Mouse (Mus musculus) Patski (cell line): Measurements from ENCODE around the gene Sema3f. TPM values are rescaled to one million over a fixed set of nuclear protein-coding genes. Genes with fewer than 3 reads are reported as not detected.

Experiments
- ATAC-seq: fragments of 100-300 bp; one replicate; pipeline ENCODE4 v1.8.0; 2021
- CTCF ChIA-PET: fragments of 350-600 bp; sonication (Branson Sonifier 250); formaldehyde crosslinking; loops from one replicate; lab custom pipeline; 2022; ENCODE audit warnings: inconsistent platforms; lab: Charles Lee
- POLR2A ChIA-PET: fragments of 350-600 bp; sonication (Branson Sonifier 250); formaldehyde crosslinking; loops from one replicate; lab custom pipeline; 2022; ENCODE audit warnings: antibody characterized with exemption, inconsistent platforms; lab: Charles Lee
- DNase-seq: peaks from one replicate; pipeline ENCODE4 v3.0.0-alpha.2; 2011; ENCODE audit warnings: low read depth, low spot score
- H3K27me3 ChIP-seq: fragments of 371-371 bp; one replicate; pipeline ENCODE4 v1.5.1; 2021
- CTCF ChIP-seq: fragments of 100-300 bp; IDR thresholded peaks from one replicate; pipeline ENCODE4 v1.5.1; 2021
- in situ Hi-C: fragments of 300-500 bp; cut with MboI; formaldehyde crosslinking; loops from 3 replicates; pipeline ENCODE4 v1.11.1; 2018; ENCODE audit warnings: low pct_unique_long_range_greater_than_20kb, mixed read lengths
- polyA plus RNA-seq: library from polyadenylated mRNA; unstranded; gene quantifications from one replicate; pipeline ENCODE4 v1.2.3, GENCODE M21; 2021

Sema3f gene
- polyA plus RNA-seq, 1 experiment from 2014 or later: 272 TPM

DNA sequence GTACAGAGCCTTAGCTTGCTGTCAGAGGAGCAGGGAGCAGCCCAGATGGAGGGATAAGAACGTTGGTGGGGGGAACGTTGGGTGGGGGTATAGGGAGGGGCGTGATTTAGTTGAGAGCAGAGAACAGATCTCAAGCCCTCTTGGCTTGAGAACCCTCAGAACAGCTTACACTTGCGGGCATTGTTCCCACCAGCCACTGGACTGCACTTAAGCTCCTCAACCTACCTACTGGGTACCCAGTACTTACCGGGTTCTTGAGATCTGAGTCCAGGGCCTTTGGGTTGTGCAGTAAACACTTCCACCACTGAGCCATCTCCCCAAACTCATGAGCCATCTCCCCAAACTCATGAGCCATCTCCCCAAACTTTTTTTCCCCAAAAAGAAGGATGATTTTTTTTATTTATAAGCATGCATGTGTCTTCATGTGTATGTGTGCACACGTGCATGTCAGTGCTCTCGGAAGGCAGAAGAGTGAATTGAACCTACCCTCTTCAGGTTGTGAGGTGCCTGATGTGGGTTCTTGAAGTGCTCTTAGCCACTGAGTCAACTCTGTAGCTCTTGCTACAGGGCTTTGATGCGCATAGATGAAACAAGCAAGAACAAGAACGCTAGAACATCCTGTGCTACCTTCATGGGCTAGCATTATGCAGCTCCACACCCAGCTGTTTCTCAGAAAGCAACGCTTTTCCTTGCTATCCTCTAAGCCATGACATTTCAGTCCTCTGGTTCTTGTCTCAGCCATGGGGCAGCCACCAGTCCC lies 8.7 kb upstream of the Sema3f start:
- no peak for DNase-seq
- ChIA-PET POLR2A (no interaction called here), CTCF (interaction anchor here (1.3 kb wide), 1 partner anchor 19 kb away, joined by 3 read pairs; no protein-coding TSS in a partner anchor)
- H3K27me3 ChIP-seq: no peaks in the 10 kb centered on the region
- no peak for TF ChIP-seq CTCF
- ATAC-seq: no peak
- in situ Hi-C loops: loop anchor here (25.0 kb wide), 1 partner anchor 407 kb away; no protein-coding TSS in a partner anchor

DNA sequence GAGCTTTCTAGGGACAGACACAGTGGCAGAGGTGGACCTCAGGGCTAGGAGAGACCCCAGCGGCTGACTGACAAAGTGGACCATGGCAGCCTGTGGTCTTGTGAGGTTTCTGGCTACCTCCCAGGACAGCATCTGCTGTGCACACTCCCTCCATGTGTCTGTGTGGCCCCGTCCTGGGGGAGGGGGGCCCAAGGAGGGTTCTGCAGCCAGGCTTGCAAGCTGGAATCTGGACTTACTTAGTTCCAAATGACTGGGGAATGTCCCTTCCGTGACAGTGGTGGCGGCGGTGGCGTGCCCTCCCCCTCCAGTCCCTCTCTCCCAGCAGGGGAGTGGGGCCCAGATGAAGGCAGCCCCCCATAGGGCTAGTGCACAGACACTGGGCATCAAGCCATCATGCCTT lies 6.7 kb upstream of the Sema3f start:
- DNase-seq: no peak
- in situ Hi-C loops: loop anchor here (25.0 kb wide), 1 partner anchor 405 kb away; no protein-coding TSS in a partner anchor
- TF ChIP-seq CTCF: no peak
- ChIA-PET CTCF (interaction anchor here (0.9 to 1.9 kb wide), 3 partner anchors 18 to 71 kb away, joined by 4 to 6 read pairs (median 4); no protein-coding TSS in a partner anchor), POLR2A (interaction anchor here (1.3 kb wide), 1 partner anchor 17 kb away, joined by 4 read pairs; no protein-coding TSS in a partner anchor)
- H3K27me3 ChIP-seq: no peaks in the 10 kb centered on the region
- no peak for ATAC-seq

DNA sequence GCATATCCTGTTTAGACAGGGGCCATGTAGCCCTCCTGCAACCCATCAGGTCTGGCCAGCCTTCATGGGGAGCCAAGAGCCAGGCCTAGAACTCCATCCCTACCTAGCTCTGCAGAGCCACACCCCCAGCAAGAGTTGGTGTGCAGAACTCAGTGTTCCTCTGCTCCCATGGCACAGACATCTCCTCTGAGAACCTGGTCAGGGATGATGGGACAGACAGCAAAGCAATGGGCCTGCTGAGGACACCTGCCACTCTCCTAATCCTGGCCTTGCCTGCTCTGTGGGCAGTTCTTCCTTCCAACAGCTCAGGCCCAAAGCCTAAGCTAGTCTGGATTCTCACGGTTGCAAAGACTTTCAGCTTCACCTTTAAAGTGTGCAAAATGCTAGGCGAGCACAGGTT lies 5.4 kb upstream of the Sema3f start:
- no peaks in the 10 kb centered on the region for H3K27me3 ChIP-seq
- ATAC-seq (no peak), DNase-seq (no peak)
- ChIA-PET POLR2A (interaction anchor here (0.7 to 2.9 kb wide), 6 partner anchors 8 to 400 kb away, joined by 3 to 12 read pairs (median 5); no protein-coding TSS in a partner anchor), CTCF (interaction anchor here (0.9 to 3.6 kb wide), 6 partner anchors 10 to 22 kb away, joined by 3 to 27 read pairs (median 4); no protein-coding TSS in a partner anchor)
- in situ Hi-C loops: loop anchor here (25.0 kb wide), 1 partner anchor 403 kb away; no protein-coding TSS in a partner anchor
- no peak for TF ChIP-seq CTCF

DNA sequence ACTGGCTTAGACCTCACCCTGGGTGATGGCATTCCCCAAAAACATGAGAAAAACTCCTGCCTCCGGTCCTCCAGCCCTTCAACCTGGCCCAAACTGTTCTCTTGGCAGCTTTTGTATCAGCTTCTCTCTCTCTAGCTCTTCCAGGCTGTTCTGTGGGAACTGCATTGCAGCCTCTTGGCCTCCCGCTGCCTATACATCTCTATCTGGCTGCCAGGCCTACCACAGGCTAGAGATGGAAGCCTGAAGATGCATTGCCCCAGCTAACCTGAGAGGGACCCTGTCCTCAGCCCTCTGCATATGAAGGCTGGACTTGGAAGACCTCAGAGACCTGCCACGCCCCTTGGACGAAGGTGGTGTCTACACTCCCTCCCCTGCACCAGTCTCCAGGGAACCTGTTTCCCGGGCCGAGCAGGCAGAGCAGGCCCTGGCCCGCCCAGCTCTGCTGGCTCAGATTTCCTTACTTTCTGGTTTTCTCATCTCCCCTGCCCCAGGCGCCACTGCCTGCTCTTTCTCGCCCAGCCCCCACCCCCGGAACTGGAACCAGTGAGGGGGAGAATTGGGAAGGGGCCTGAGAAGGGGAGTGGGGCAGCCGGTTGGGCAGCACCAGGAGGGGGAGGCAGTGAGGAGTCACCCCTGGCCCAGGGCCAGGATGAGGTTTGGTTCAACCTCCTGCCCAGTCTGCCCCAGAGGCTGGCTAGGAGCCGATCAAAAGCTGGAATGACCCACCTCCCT lies 4.1 kb upstream of the Sema3f start:
- in situ Hi-C loops: loop anchor here (25.0 kb wide), 1 partner anchor 402 kb away; no protein-coding TSS in a partner anchor
- peak; percentile 73 for ATAC-seq
- peak; percentile 89 for DNase-seq

DNA sequence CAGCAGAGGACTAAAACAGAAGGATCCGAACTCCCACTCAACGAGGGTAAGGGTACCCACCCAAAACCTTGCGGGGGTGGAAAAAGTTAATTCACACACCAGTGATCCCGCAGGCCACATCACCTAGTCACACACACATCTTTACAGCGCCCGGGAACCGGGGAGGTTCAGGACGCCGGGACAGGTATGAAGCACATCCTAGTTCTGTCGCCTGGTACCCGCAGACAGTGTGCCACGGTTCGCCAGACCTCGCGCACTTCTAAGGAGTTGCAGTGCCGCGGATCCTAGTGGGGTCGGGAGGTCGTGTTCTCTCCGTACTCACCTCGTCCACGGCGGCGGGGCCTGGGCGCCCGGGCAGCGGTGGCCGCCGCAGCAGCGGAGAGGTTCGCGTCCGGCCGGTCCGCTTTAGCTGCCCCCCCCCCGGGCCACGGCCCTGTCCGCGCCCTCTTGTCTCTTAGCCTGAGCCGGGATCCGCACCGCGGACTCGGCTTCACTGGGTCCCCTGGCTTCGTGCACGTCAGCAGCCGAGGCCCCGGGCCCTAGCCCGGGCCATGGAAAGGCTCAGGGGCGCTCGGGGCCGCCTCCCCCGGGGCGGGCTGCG lies 1.1 kb downstream of the Sema3f start:
- in situ Hi-C loops: loop anchor here (25.0 kb wide), 1 partner anchor 397 kb away; no protein-coding TSS in a partner anchor
- POLR2A ChIA-PET: interaction anchor here (0.8 to 3.3 kb wide), 5 partner anchors 11 to 39 kb away, joined by 3 to 20 read pairs (median 6); no protein-coding TSS in a partner anchor
- CTCF ChIA-PET: interaction anchor here (3.1 kb wide), 1 partner anchor 29 kb away, joined by 15 read pairs; no protein-coding TSS in a partner anchor
- TF ChIP-seq CTCF: no peak
- DNase-seq (no peak), ATAC-seq (no peak)
- no peaks in the 10 kb centered on the region for H3K27me3 ChIP-seq

More for the DNA sequence above, 4.1 kb upstream of the Sema3f start:
- ChIA-PET CTCF (interaction anchor here (0.9 to 3.6 kb wide), 7 partner anchors 10 to 68 kb away, joined by 3 to 27 read pairs (median 5); no protein-coding TSS in a partner anchor), POLR2A (interaction anchor here (0.6 to 2.9 kb wide), 11 partner anchors 9 to 79 kb away, joined by 3 to 12 read pairs (median 4); no protein-coding TSS in a partner anchor)
- TF ChIP-seq CTCF: no peak
- H3K27me3 ChIP-seq: no peaks in the 10 kb centered on the region

DNA sequence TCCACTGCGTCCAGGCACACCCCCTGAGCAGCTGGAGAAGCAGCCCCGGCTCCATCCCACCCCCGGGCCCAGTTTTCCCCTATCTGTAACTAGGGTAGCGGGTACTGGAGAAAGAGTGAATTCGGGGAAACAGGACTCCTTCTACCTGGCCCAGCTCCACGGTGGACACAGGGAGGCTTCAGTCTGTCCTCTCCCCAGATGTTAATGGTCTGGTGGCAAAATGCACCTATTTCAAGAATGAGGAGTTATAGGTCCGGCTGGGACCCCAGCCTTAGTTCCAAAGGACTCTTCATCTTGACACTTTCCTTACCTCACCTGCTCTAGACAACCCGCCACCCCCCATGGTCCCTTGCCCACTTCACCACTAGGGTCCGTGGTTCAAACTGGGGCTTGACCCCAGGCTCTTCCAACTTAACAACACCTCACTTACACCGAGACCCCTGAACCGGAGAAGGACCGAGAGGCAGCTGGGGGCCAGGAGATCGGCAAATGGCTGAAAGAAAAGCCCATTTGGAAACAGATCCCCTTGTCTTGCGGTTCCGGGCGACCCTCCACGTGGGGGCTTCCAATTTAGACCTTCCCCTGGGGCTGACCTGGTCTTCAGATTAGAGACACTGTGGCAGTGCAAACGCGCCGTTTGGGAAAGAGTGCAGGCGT lies 1.7 kb downstream of the Sema3f start:
- TF ChIP-seq CTCF: no peak
- no peak for ATAC-seq
- DNase-seq: no peak
- CTCF ChIA-PET: interaction anchor here (1.4 to 1.7 kb wide), 4 partner anchors 12 to 63 kb away, joined by 3 to 8 read pairs (median 6); no protein-coding TSS in a partner anchor
- no peaks in the 10 kb centered on the region for H3K27me3 ChIP-seq
- POLR2A ChIA-PET: interaction anchor here (0.8 to 3.3 kb wide), 5 partner anchors 10 to 32 kb away, joined by 3 to 20 read pairs (median 6); no protein-coding TSS in a partner anchor
- in situ Hi-C loops: loop anchor here (25.0 kb wide), 1 partner anchor 396 kb away; no protein-coding TSS in a partner anchor

DNA sequence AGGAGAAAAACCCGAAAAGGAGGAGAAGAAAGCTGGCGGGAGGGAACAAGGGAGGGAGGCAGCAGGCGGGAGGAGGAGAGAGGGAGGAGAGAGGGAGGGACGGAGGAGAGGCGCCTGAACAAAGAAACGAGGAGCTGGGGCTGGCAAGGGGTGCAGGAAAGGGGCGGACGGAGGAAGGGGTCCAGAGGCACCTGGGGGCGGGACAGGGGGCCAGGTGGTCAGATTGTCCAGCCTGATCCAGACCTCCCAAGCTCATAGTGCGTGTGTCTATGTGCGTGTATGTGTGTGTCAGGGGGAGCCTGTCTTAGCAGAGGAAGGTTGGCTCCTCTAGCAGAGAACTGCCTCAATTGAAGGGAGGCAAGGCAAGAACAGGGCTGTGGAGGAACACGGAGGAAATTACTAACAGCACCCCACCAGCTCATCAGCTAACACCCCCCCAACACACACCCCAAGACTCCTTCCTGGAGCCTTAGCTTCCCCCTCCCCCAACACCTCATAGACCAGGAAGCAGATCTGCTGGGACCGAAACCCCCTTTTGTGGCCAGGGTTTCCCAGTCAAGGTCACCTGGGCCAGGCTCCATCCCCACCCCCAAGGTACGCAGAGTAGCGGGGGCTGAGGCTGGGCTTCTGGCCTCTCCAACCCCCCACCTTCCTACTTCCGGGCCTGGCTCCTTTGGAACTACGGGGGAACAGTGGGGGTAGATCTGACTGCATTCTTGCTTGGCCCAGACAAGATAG lies 2.4 kb downstream of the Sema3f start:
- ATAC-seq (no peak), DNase-seq (no peak)
- ChIA-PET POLR2A (interaction anchor here (1.1 to 3.3 kb wide), 5 partner anchors 9 to 33 kb away, joined by 4 to 20 read pairs (median 6); no protein-coding TSS in a partner anchor), CTCF (interaction anchor here (0.7 to 1.7 kb wide), 7 partner anchors 9 to 135 kb away, joined by 3 to 8 read pairs (median 3); no protein-coding TSS in a partner anchor)
- no peaks in the 10 kb centered on the region for H3K27me3 ChIP-seq
- TF ChIP-seq CTCF: no peak
- in situ Hi-C loops: loop anchor here (25.0 kb wide), 1 partner anchor 396 kb away; no protein-coding TSS in a partner anchor

DNA sequence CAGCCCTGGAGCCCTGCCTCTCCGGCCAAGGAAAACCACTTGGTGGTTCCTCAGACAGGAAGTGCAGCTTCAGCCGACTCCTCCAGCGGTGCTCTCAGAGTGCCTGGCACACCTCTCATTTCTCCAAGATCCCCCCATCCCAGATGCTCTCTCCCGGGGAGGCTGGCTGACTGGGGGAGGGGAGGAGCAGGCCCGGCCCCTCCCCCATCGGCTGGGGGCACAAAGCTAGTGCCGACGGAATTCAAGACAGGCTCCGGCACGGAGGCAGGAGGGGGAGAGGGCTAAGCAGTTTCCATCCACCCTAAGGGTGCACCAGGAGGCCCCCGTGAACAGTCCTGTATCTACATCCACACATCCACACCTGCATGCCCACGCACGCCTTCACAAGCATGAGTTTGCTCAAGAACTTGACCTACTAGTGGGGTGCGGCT lies 3.5 kb downstream of the Sema3f start:
- CTCF ChIA-PET: interaction anchor here (1.0 to 1.7 kb wide), 4 partner anchors 8 to 61 kb away, joined by 3 to 7 read pairs (median 4); no protein-coding TSS in a partner anchor
- POLR2A ChIA-PET: interaction anchor here (1.5 to 3.3 kb wide), 3 partner anchors 8 to 31 kb away, joined by 5 to 20 read pairs (median 18); no protein-coding TSS in a partner anchor
- no peaks in the 10 kb centered on the region for H3K27me3 ChIP-seq
- in situ Hi-C loops: loop anchor here (25.0 kb wide), 1 partner anchor 394 kb away; no protein-coding TSS in a partner anchor
- ATAC-seq (no peak), DNase-seq (no peak)
- TF ChIP-seq CTCF: no peak
